Mouse (Mus musculus): Measurements from ENCODE around the gene Slc9a8.

Gene Slc9a8

GRCm38 (mm10) chr2:167512365-167512764, 90.9 kb downstream of the Slc9a8 start:
- DNase-seq: peak; percentile 28 to 39

- no peak for DNase-seq
Observed at GRCm38 (mm10) chr2:167512970-167513369, 91.5 kb downstream of the Slc9a8 start.

GRCm38 (mm10) chr2:167514641-167515040, 93.1 kb downstream of the Slc9a8 start:
- DNase-seq: no peak

- no peak for DNase-seq
Observed at GRCm38 (mm10) chr2:167515688-167516087, 94.2 kb downstream of the Slc9a8 start.

GRCm38 (mm10) chr2:167519606-167520252, 98.2 kb downstream of the Slc9a8 start:
- no peak for DNase-seq
